Mouse (Mus musculus): ENCODE measurements at regions not wholly inside any gene's neighbourhood (a gene's known extent, or its start where the extent isn't known, plus 50 kb on each side); places are given as distances from the start of the nearest gene placed in this dataset.

DNA sequence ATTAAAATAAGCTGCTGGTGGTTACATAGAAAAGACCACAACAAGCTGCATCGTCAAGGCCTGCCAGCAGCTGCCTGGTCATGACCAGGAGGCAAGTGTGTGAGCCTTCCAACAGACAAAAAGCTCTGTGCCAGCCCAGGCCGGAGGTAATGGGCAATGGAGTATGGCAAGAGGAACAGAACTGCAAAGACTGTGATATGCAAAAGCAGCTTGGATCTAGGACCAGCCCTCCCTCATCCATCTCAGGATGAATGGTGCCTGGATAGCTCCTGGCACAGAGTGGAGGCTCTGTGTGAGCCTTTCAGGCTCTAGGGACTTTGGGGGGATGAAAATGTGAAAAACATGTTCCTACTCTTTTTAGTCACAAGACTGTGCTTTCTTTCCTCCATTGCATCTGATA lies 402.5 kb upstream of the Tnp1 start:
- H3K79me2 ChIP-seq (replicated peaks; ENCODE audit: control insufficient read depth, extremely low read depth, insufficient read depth, poor library complexity, severe bottlenecking) = no peaks in the 10 kb centered on the region
- no peak overlapping the region for H3K9ac ChIP-seq (ENCODE audit: insufficient read depth, low read depth)
- H3K4me1 ChIP-seq (ENCODE audit: control insufficient read depth in 1 of 2, insufficient read depth in 2 of 2) = no peaks in the 10 kb centered on the region
- dilution Hi-C loops (cut with MboI; ENCODE audit: extremely low pct_ligation_motif_present, extremely low pct_unique_long_range_greater_than_20kb, low sequenced_read_pairs) = no loop called here
- in situ Hi-C loops (cut with MboI; ENCODE audit: low pct_ligation_motif_present, low pct_unique_long_range_greater_than_20kb, low sequenced_read_pairs) = no loop called here
- no peak for TF ChIP-seq TBP (conservative IDR thresholded peaks at IDR 0.05; ENCODE audit: low read depth, low read length)
- no peak for TF ChIP-seq RAD21 (IDR thresholded peaks at IDR 0.05; ENCODE audit: low read depth, low read length)
- no peak for TF ChIP-seq MAX (IDR thresholded peaks at IDR 0.05; ENCODE audit: low read length)
- no peak for TF ChIP-seq PAX5 (IDR thresholded peaks at IDR 0.05; ENCODE audit: low read length)
- no peak for TF ChIP-seq CHD2 (IDR thresholded peaks at IDR 0.05; ENCODE audit: low read length)
- no peak for TF ChIP-seq JUND (conservative IDR thresholded peaks at IDR 0.05; ENCODE audit: low read depth, low read length)
- no peak for TF ChIP-seq ELF1 (IDR thresholded peaks at IDR 0.05; ENCODE audit: low read depth, low read length)
- TF ChIP-seq KAT2A (IDR thresholded peaks at IDR 0.05; ENCODE audit: insufficient replicate concordance, low read length) = no peak
- TF ChIP-seq E2F4 (IDR thresholded peaks at IDR 0.05; ENCODE audit: insufficient replicate concordance, low read depth, low read length) = no peak
- no peak for TF ChIP-seq MEF2A (IDR thresholded peaks at IDR 0.05; ENCODE audit: borderline replicate concordance, low read depth, low read length)
- TF ChIP-seq USF2 (conservative IDR thresholded peaks at IDR 0.05; ENCODE audit: low read depth, low read length) = no peak
- TF ChIP-seq ZMIZ1 (IDR thresholded peaks at IDR 0.05; ENCODE audit: low read depth, low read length) = no peak
- H3K4me3 ChIP-seq (replicated peaks in 1 of 3; ENCODE audit: low read depth in 2 of 3, low read length in 2 of 3, poor library complexity in 1 of 3) = no peak overlapping the region
- no peak for DNase-seq (ENCODE audit: extremely low read depth)
- H3K27me3 ChIP-seq (replicated peaks) = peaks cover 48% of the 10 kb centered on the region
- H3K36me3 ChIP-seq (replicated peaks in 1 of 2; ENCODE audit: control insufficient read depth in 1 of 2, insufficient read depth in 1 of 2, low read length in 1 of 2) = no peaks in the 10 kb centered on the region
- H3K27ac ChIP-seq (ENCODE audit: insufficient read depth, low read depth) = no peak overlapping the region
- H3K9me3 ChIP-seq (replicated peaks; ENCODE audit: low read length) = no peaks in the 10 kb centered on the region
- H3K4me2 ChIP-seq (ENCODE audit: insufficient read depth, low read depth, poor library complexity, severe bottlenecking) = no peak overlapping the region

DNA sequence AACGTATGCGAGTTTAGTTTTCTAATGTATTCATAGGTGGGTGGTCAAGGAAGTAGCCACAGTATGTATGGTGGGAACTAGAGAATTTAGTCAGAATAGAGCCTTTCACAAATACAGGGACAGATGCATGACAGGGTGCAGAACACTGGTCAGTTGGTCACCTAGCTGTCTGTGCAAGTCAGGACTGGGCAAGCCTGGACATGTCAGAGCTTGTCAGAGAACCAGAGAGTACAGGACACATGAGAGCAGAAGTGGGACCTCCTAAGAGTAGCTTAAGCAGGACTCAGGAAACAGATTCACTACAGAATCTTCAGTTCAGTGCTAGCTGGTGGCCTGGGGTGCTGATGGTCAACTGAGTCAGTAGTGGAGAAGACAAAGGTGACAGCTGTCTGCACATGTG lies 395.7 kb upstream of the Tnp1 start:
- peaks cover 3 to 5% of the 10 kb centered on the region in 2 experiments; a peak in 3 of 4 replicates for H3K4me1 ChIP-seq (ENCODE audit: control insufficient read depth in 1 of 2, insufficient read depth in 2 of 2)
- H3K9me3 ChIP-seq (replicated peaks; ENCODE audit: low read length) = no peaks in the 10 kb centered on the region
- no peak overlapping the region for H3K4me2 ChIP-seq (ENCODE audit: insufficient read depth, low read depth, poor library complexity, severe bottlenecking)
- no peaks in the 10 kb centered on the region for H3K79me2 ChIP-seq (replicated peaks; ENCODE audit: control insufficient read depth, extremely low read depth, insufficient read depth, poor library complexity, severe bottlenecking)
- no peak for TF ChIP-seq E2F4 (IDR thresholded peaks at IDR 0.05; ENCODE audit: insufficient replicate concordance, low read depth, low read length)
- no peak for TF ChIP-seq CHD2 (IDR thresholded peaks at IDR 0.05; ENCODE audit: low read length)
- TF ChIP-seq CTCF (conservative IDR thresholded peaks at IDR 0.05 in 1 of 2, IDR thresholded peaks at IDR 0.05 in 1 of 2; ENCODE audit: low read depth in 2 of 2, low read length in 2 of 2) = no peak
- peak; percentile 95 for TF ChIP-seq CHD1 (IDR thresholded peaks at IDR 0.05; ENCODE audit: low read depth, low read length)
- no peak for TF ChIP-seq MXI1 (IDR thresholded peaks at IDR 0.05; ENCODE audit: low read depth, low read length)
- dilution Hi-C loops (cut with MboI; ENCODE audit: extremely low pct_ligation_motif_present, extremely low pct_unique_long_range_greater_than_20kb, low sequenced_read_pairs) = no loop called here
- no peak overlapping the region for H3K4me3 ChIP-seq (replicated peaks in 1 of 3; ENCODE audit: low read depth in 2 of 3, low read length in 2 of 3, poor library complexity in 1 of 3)
- DNase-seq (ENCODE audit: extremely low read depth) = no peak
- no peak overlapping the region for H3K27ac ChIP-seq (ENCODE audit: insufficient read depth, low read depth)
- in situ Hi-C loops (cut with MboI; ENCODE audit: low pct_ligation_motif_present, low pct_unique_long_range_greater_than_20kb, low sequenced_read_pairs) = no loop called here
- H3K36me3 ChIP-seq (replicated peaks in 1 of 2; ENCODE audit: control insufficient read depth in 1 of 2, insufficient read depth in 1 of 2, low read length in 1 of 2) = no peaks in the 10 kb centered on the region
- H3K9ac ChIP-seq (ENCODE audit: insufficient read depth, low read depth) = no peak overlapping the region
- H3K27me3 ChIP-seq (replicated peaks) = peaks cover 46% of the 10 kb centered on the region

DNA sequence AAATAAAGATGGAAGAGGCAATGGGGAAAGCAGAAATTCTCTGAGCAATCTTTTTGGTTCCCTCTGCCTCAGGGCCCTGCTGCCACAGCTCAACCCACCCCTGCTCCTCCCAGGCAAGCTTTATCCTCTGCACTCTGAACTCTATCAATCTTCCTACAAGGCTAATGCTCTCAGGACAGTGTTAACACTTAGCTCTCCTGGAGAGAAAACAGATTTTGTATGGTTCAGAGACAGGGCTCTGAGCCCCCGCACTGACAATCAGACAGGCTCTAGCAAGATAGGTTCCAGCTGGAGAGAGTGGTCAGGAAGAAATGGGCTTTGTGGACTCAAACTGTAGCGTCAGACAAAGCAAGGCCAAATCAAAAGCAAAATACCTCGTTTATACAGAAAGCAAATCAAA lies 383.5 kb upstream of the Tnp1 start:
- Histone ChIP-seq H3K9ac (ENCODE audit: insufficient read depth, low read depth) (no peak overlapping the region), H3K27me3 (replicated peaks) (peaks cover 82% of the 10 kb centered on the region), H3K9me3 (replicated peaks; ENCODE audit: low read length) (no peaks in the 10 kb centered on the region), H3K4me1 (ENCODE audit: control insufficient read depth in 1 of 2, insufficient read depth in 2 of 2) (no peaks in the 10 kb centered on the region), H3K4me2 (ENCODE audit: insufficient read depth, low read depth, poor library complexity, severe bottlenecking) (no peak overlapping the region), H3K27ac (ENCODE audit: insufficient read depth, low read depth) (no peak overlapping the region), H3K36me3 (replicated peaks in 1 of 2; ENCODE audit: control insufficient read depth in 1 of 2, insufficient read depth in 1 of 2, low read length in 1 of 2) (no peaks in the 10 kb centered on the region), H3K79me2 (replicated peaks; ENCODE audit: control insufficient read depth, extremely low read depth, insufficient read depth, poor library complexity, severe bottlenecking) (no peaks in the 10 kb centered on the region), H3K4me3 (replicated peaks in 1 of 3; ENCODE audit: low read depth in 2 of 3, low read length in 2 of 3, poor library complexity in 1 of 3) (no peak overlapping the region)
- dilution Hi-C loops (cut with MboI; ENCODE audit: extremely low pct_ligation_motif_present, extremely low pct_unique_long_range_greater_than_20kb, low sequenced_read_pairs) = no loop called here
- no peak for TF ChIP-seq ELF1 (IDR thresholded peaks at IDR 0.05; ENCODE audit: low read depth, low read length)
- TF ChIP-seq MEF2A (IDR thresholded peaks at IDR 0.05; ENCODE audit: borderline replicate concordance, low read depth, low read length) = no peak
- TF ChIP-seq JUN (IDR thresholded peaks at IDR 0.05; ENCODE audit: insufficient read depth, low read depth, low read length) = no peak
- no peak for TF ChIP-seq POLR2AphosphoS2 (IDR thresholded peaks at IDR 0.05; ENCODE audit: low read depth, low read length)
- no peak for TF ChIP-seq BHLHE40 (IDR thresholded peaks at IDR 0.05; ENCODE audit: low read depth, low read length)
- no peak for TF ChIP-seq ZC3H11A (IDR thresholded peaks at IDR 0.05; ENCODE audit: low read depth, low read length)
- TF ChIP-seq ZNF384 (IDR thresholded peaks at IDR 0.05; ENCODE audit: low read depth, low read length) = no peak
- TF ChIP-seq NELFE (IDR thresholded peaks at IDR 0.05; ENCODE audit: low read depth, low read length) = no peak
- no peak for TF ChIP-seq RCOR1 (conservative IDR thresholded peaks at IDR 0.05; ENCODE audit: low read depth, low read length)
- in situ Hi-C loops (cut with MboI; ENCODE audit: low pct_ligation_motif_present, low pct_unique_long_range_greater_than_20kb, low sequenced_read_pairs) = no loop called here
- DNase-seq (ENCODE audit: extremely low read depth) = no peak
